Mouse (Mus musculus): ENCODE data around the gene Gatad2b. TPM values are rescaled to one million over a fixed set of nuclear protein-coding genes. Genes with fewer than 3 reads are reported as not detected.
"Not testable (repeated sequence)": the region's sequence is repeated elsewhere in the genome, so short reads cannot be mapped to it uniquely, and the experiment has no call there.

Gene Gatad2b
- polyA plus RNA-seq, 1 experiment from 2014 or later, result 3.5 TPM

GRCm38 (mm10) chr3:90279743-90280142 is 13.2 kb upstream of the Gatad2b start:
- Histone ChIP-seq H3K27ac (replicated peaks) (no peak overlapping the region), H3K27me3 (no peaks in the 10 kb centered on the region), H3K4me3 (replicated peaks) (no peak overlapping the region), H3K9ac (no peak overlapping the region), H3K9me3 (replicated peaks) (no peaks in the 10 kb centered on the region), H3K4me2 (no peak overlapping the region), H3K36me3 (replicated peaks) (peaks cover 43% of the 10 kb centered on the region), H3K4me1 (replicated peaks) (no peaks in the 10 kb centered on the region)
- ATAC-seq (ENCODE audit: insufficient read depth), result no peak
- WGBS (ENCODE audit: insufficient replicate concordance), result 80% methylated on average over 7 of the region's 7 CpGs

DNA sequence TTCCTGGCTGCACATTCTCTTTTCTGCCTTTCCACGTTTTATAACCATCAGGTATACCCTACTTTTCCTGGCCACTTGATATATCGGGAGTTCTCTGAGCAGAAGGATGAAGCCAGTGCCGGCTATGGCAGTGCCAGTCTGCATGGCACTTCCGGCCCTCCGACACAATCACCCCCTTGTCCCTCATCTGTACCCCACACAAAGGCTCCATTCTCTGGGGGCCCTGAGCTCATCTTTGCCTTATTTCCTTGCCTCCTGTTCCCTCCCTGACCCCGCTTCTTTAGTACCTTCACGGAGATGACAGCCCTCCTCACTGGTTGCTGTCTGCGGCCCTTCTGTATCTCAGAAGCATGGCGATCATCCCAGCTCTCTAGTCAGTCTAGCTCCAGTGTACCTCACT is 12.3 kb upstream of the Gatad2b start:
- peaks cover 39% of the 10 kb centered on the region for H3K36me3 ChIP-seq (replicated peaks)
- no peaks in the 10 kb centered on the region for H3K27me3 ChIP-seq
- H3K9me3 ChIP-seq (replicated peaks), result no peaks in the 10 kb centered on the region
- H3K4me3 ChIP-seq (replicated peaks), result no peak overlapping the region
- H3K9ac ChIP-seq, result no peak overlapping the region
- no peak overlapping the region for H3K4me2 ChIP-seq
- no peak overlapping the region for H3K27ac ChIP-seq (replicated peaks)
- no peaks in the 10 kb centered on the region for H3K4me1 ChIP-seq (replicated peaks)
- no peak for ATAC-seq (ENCODE audit: insufficient read depth)
- 86% methylated on average over 9 of the region's 9 CpGs for WGBS (ENCODE audit: insufficient replicate concordance)

- no peak overlapping the region for H3K9ac ChIP-seq
- no peak overlapping the region for H3K4me3 ChIP-seq (replicated peaks)
- H3K27me3 ChIP-seq, result no peaks in the 10 kb centered on the region
- H3K9me3 ChIP-seq (replicated peaks), result no peaks in the 10 kb centered on the region
- no peak overlapping the region for H3K4me2 ChIP-seq
- ATAC-seq (ENCODE audit: insufficient read depth), result no peak
- H3K36me3 ChIP-seq (replicated peaks), result peaks cover 14% of the 10 kb centered on the region
- H3K4me1 ChIP-seq (replicated peaks), result no peaks in the 10 kb centered on the region
- no peak overlapping the region for H3K27ac ChIP-seq (replicated peaks)
- 83% methylated on average over 2 of the region's 2 CpGs for WGBS (ENCODE audit: insufficient replicate concordance)
These were observed 8.8 kb upstream of the Gatad2b start for GRCm38 (mm10) chr3:90284150-90284549.

GRCm38 (mm10) chr3:90289403-90289802 is 3.6 kb upstream of the Gatad2b start:
- ATAC-seq (ENCODE audit: insufficient read depth); H3K9me3 ChIP-seq (replicated peaks): not testable (repeated sequence)
- 50% methylated on average over 3 of the region's 3 CpGs for WGBS (ENCODE audit: insufficient replicate concordance)

GRCm38 (mm10) chr3:90290602-90291001 is 2.4 kb upstream of the Gatad2b start:
- H3K4me2 ChIP-seq, result no peak overlapping the region
- no peak overlapping the region for H3K9ac ChIP-seq
- no peak overlapping the region for H3K4me3 ChIP-seq (replicated peaks)
- no peaks in the 10 kb centered on the region for H3K36me3 ChIP-seq (replicated peaks)
- no peaks in the 10 kb centered on the region for H3K9me3 ChIP-seq (replicated peaks)
- ATAC-seq (ENCODE audit: insufficient read depth), result no peak
- H3K27me3 ChIP-seq, result no peaks in the 10 kb centered on the region
- 76% methylated on average over 1 of the region's 1 CpGs for WGBS (ENCODE audit: insufficient replicate concordance)
- no peak overlapping the region for H3K27ac ChIP-seq (replicated peaks)
- peaks cover 29% of the 10 kb centered on the region for H3K4me1 ChIP-seq (replicated peaks)

More at GRCm38 (mm10) chr3:90289403-90289802, 3.6 kb upstream of the Gatad2b start:
- not testable (repeated sequence) for H3K9ac ChIP-seq; H3K27ac ChIP-seq (replicated peaks); H3K27me3 ChIP-seq; H3K4me2 ChIP-seq; H3K4me3 ChIP-seq (replicated peaks); H3K36me3 ChIP-seq (replicated peaks)
- H3K4me1 ChIP-seq (replicated peaks), result peaks cover 17% of the 10 kb centered on the region

DNA sequence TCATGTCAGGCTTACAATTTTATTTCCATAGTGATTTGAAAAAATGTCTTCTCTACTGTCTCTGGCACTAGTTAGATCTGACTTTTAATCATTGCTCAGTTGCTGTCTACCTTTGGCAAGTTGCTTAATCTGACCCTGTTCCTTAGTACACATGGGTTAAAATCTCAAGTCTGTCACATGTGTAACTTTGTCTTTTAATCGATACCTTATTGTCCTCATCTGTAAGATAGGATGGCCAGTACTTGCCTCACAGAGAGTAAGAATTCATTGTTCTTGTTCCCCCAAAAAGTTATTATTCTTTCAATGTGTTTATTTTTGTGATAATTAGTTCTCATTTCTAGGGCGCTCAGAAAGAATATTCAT is 1.0 kb upstream of the Gatad2b start:
- Histone ChIP-seq H3K9me3 (replicated peaks) (no peaks in the 10 kb centered on the region), H3K4me1 (replicated peaks) (peaks cover 40% of the 10 kb centered on the region), H3K9ac (peak overlapping the region; percentile 66), H3K4me2 (peak overlapping the region; percentile 84), H3K27ac (replicated peaks) (peak overlapping the region; percentile 91), H3K27me3 (no peaks in the 10 kb centered on the region), H3K4me3 (replicated peaks) (peak overlapping the region; percentile 91), H3K36me3 (replicated peaks) (no peaks in the 10 kb centered on the region)
- no peak for ATAC-seq (ENCODE audit: insufficient read depth)
- 21% methylated on average over 2 of the region's 2 CpGs for WGBS (ENCODE audit: insufficient replicate concordance)

DNA sequence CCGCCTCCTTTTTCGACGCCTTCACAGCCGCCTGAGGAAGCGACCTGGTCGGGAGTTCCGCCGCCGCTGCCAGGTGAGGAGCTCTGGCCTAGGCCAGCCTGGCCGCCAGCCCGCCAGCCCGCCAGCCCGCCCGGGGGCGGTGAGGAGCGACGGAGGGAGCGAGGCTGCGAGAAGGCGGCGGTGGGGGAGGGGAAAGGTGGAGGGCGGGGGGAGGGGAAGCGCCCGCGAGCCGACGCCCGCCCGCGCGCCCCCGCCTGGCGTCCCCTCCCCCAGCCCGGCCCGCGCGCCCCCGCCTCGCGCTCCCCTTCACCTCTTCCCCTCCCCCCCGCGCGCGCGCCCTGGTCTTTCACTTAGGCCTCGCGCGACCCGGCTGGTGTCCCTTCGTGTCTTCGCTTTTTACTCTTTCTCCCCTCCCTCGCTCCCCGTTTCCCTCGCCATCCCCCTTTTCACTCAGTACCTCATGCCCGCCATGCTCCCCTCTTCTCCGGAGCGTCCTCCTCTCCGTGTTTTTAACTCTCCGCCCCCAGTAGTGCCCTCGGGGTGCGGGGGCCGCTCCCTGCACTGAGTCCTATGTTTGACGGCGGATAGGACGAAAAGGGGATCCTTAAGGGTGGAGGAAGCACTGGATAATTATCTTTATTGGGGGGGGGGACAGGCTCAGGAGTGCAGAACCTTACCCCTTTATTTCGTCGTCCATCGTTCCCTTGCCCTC is 530 bp downstream of the Gatad2b start:
- peak overlapping the region; percentile 91 for H3K4me3 ChIP-seq (replicated peaks)
- under 1% methylated on average over 42 of the region's 68 CpGs for WGBS (ENCODE audit: insufficient replicate concordance)
- peak overlapping the region; percentile 94 for H3K27ac ChIP-seq (replicated peaks)
- peak overlapping the region; percentile 79 for H3K4me2 ChIP-seq
- ATAC-seq (ENCODE audit: insufficient read depth), result peak; percentile 21
- no peaks in the 10 kb centered on the region for H3K27me3 ChIP-seq
- H3K4me1 ChIP-seq (replicated peaks), result peaks cover 48% of the 10 kb centered on the region
- H3K9me3 ChIP-seq (replicated peaks), result no peaks in the 10 kb centered on the region
- peak overlapping the region; percentile 95 for H3K9ac ChIP-seq
- no peaks in the 10 kb centered on the region for H3K36me3 ChIP-seq (replicated peaks)

- H3K9me3 ChIP-seq (replicated peaks), result no peaks in the 10 kb centered on the region
- ATAC-seq (ENCODE audit: insufficient read depth), result no peak
- no peaks in the 10 kb centered on the region for H3K36me3 ChIP-seq (replicated peaks)
- WGBS (ENCODE audit: insufficient replicate concordance), result 4% methylated on average over 11 of the region's 11 CpGs
- H3K4me2 ChIP-seq, result peak overlapping the region; percentile 79
- H3K4me3 ChIP-seq (replicated peaks), result peak overlapping the region; percentile 91
- peak overlapping the region; percentile 95 for H3K9ac ChIP-seq
- H3K4me1 ChIP-seq (replicated peaks), result peaks cover 48% of the 10 kb centered on the region
- H3K27me3 ChIP-seq, result no peaks in the 10 kb centered on the region
- H3K27ac ChIP-seq (replicated peaks), result peak overlapping the region; percentile 94
These were observed 1.1 kb downstream of the Gatad2b start for GRCm38 (mm10) chr3:90294064-90294440.

DNA sequence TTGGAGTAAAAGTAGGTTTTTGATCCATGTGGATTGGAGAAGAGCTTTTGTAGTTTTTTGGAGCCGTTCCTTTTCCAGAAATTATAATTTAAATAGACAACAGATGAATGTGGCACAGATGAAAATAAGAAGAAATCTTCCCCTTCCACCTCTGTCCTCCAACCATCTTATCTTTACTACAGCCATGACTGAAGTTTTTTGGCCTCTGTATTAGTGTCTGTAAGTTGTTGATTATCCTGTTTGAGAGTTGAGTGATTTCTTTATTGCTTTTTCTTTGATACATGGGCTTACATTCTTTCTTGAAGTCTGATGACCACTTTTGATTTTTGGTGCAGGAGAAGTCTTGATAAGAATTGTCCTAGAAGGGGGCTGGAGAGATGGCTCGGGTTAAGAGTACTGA is 1.7 kb downstream of the Gatad2b start:
- Histone ChIP-seq H3K4me2 (peak overlapping the region; percentile 79), H3K4me3 (replicated peaks) (peak overlapping the region; percentile 91), H3K9ac (peak overlapping the region; percentile 95), H3K4me1 (replicated peaks) (peaks cover 50% of the 10 kb centered on the region), H3K27ac (replicated peaks) (peak overlapping the region; percentile 94), H3K36me3 (replicated peaks) (no peaks in the 10 kb centered on the region), H3K9me3 (replicated peaks) (no peaks in the 10 kb centered on the region), H3K27me3 (no peaks in the 10 kb centered on the region)
- ATAC-seq (ENCODE audit: insufficient read depth), result no peak
- WGBS (ENCODE audit: insufficient replicate concordance), result 30% methylated on average over 2 of the region's 2 CpGs

- H3K9me3 ChIP-seq (replicated peaks), result no peaks in the 10 kb centered on the region
- ATAC-seq (ENCODE audit: insufficient read depth), result no peak
- no peak overlapping the region for H3K27ac ChIP-seq (replicated peaks)
- H3K4me2 ChIP-seq, result no peak overlapping the region
- peaks cover 7% of the 10 kb centered on the region; the same call in 1 of the 2 replicates for H3K4me1 ChIP-seq (replicated peaks)
- no peak overlapping the region for H3K9ac ChIP-seq
- no peak overlapping the region for H3K4me3 ChIP-seq (replicated peaks)
- H3K36me3 ChIP-seq (replicated peaks), result 0 out of 2 replicates have a peak, but pooled peaks cover 4% of the 10 kb centered on the region
- no peaks in the 10 kb centered on the region for H3K27me3 ChIP-seq
- 87% methylated on average over 3 of the region's 3 CpGs for WGBS (ENCODE audit: insufficient replicate concordance)
These were observed 12.8 kb downstream of the Gatad2b start for GRCm38 (mm10) chr3:90305801-90306200.

DNA sequence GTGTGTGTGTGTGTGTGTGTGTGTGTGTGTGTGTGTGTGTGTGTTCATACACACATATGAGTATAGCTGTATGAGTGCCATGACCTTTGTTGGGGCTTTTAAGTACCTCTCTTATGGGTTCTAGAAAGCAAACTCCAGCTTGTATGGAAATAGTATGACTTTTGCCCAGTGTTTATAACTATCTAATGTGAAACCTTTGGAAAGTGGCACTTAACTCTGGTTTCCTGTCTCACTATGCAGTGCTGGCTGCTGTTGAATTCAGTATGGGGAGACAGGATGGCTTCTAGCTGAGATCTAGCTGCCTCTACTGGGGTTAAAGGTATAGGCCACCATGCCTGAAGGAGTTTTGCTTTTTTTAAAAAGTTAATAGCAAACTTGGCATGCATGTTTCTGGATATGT is 16.6 kb downstream of the Gatad2b start:
- 0 out of 2 replicates have a peak, but pooled peaks cover 7% of the 10 kb centered on the region for H3K4me1 ChIP-seq (replicated peaks)
- H3K27me3 ChIP-seq, result no peaks in the 10 kb centered on the region
- no peak overlapping the region for H3K27ac ChIP-seq (replicated peaks)
- no peak overlapping the region for H3K4me2 ChIP-seq
- no peak overlapping the region for H3K4me3 ChIP-seq (replicated peaks)
- H3K9me3 ChIP-seq (replicated peaks), result no peaks in the 10 kb centered on the region
- 0 out of 2 replicates have a peak, but pooled peaks cover 4% of the 10 kb centered on the region for H3K36me3 ChIP-seq (replicated peaks)
- H3K9ac ChIP-seq, result no peak overlapping the region
- ATAC-seq (ENCODE audit: insufficient read depth), result no peak

GRCm38 (mm10) chr3:90313367-90313766 is 20.4 kb downstream of the Gatad2b start:
- Histone ChIP-seq H3K9me3 (replicated peaks) (no peaks in the 10 kb centered on the region), H3K27ac (replicated peaks) (no peak overlapping the region), H3K4me2 (no peak overlapping the region), H3K27me3 (no peaks in the 10 kb centered on the region), H3K36me3 (replicated peaks) (no peaks in the 10 kb centered on the region), H3K4me1 (replicated peaks) (peaks cover 14% of the 10 kb centered on the region), H3K9ac (no peak overlapping the region), H3K4me3 (replicated peaks) (no peak overlapping the region)
- no peak for ATAC-seq (ENCODE audit: insufficient read depth)

Data from liver, embryonic 15.5 days (tissue).